Mouse (Mus musculus): ENCODE measurements around the gene Fkbp8.

GRCm38 (mm10) chr8:70570990-70571389, 43.5 kb downstream of the Fkbp8 start:
- TF ChIP-seq CTCF (IDR thresholded peaks at IDR 0.05; ENCODE audit: low read depth, low read length) (no peak), EP300 (IDR thresholded peaks at IDR 0.05; ENCODE audit: insufficient read depth, low read depth, low read length) (no peak), POLR2A (IDR thresholded peaks at IDR 0.05; ENCODE audit: insufficient read depth, low read length) (no peak)

Data from ES-Bruce4 (cell line).